ENCODE assay signal across 21 mouse cellular contexts in genomic region chr3:145619621-145620365, GRCm38 (mm10). TPM values are rescaled to one million over a fixed set of nuclear protein-coding genes. Genes with fewer than 3 reads are reported as not detected.
A peak's percentile ranks its signal among the peaks of the same experiment; 100 is the strongest.
DNase-seq lines count a peak whose midpoint lies in the region; ATAC-seq and TF ChIP-seq lines count a peak whose summit lies in the region.
"Had no signal": no experiment of that assay in that cellular context is flagged by ENCODE, and none has a peak within 500 bp of the region (broad histone marks: within the 10 kb centered on the region; RNA-seq: fewer than 3 reads in every experiment).

No protein-coding gene starts in this region.

- peak; percentile 58 for DNase-seq in ES-CJ7 (ENCODE audit: low read depth, low spot score)
- DNase-seq in R1 (ENCODE audit: low read depth, low spot score), result peak; percentile 88
- DNase-seq: adrenal gland, postnatal 10 days; adrenal gland, postnatal 25 days; cerebellum, adult 11 months; cerebellum, adult 18-20 months; cerebellum, adult 8-10 months; cerebellum, adult 9-11 months; cerebellum, postnatal 14 days; cerebellum, postnatal 36 days; forebrain, postnatal 0 days had no signal

- TF ChIP-seq CTCF in E14TG2a.4 (conservative IDR thresholded peaks at IDR 0.05; ENCODE audit: low read length), result peak; percentile 49

- ATAC-seq in heart, embryonic 11.5 days (replicated peaks; ENCODE audit: insufficient number of reproducible peaks, low FRiP score, low TSS enrichment), result no peak
- ATAC-seq in megakaryocyte progenitor cell, adult 5-6 weeks (replicated peaks; ENCODE audit: poor library complexity), result no peak
- ATAC-seq in hindbrain, embryonic 12.5 days (ENCODE audit: low FRiP score), result no peak
- ATAC-seq: activated CD4-positive, CD25-positive, alpha-beta regulatory T cell, adult 4 months; forebrain, embryonic 13.5 days; forebrain, embryonic 15.5 days; forebrain, postnatal 0 days; Patski had no signal

- 0 out of 2 replicates have a peak, but pooled peaks cover 4% of the 10 kb centered on the region for H3K27me3 ChIP-seq in E14TG2a.4 (ENCODE audit: insufficient read depth, low read length)
- H3K27me3 ChIP-seq in heart, embryonic 11.5 days (ENCODE audit: control insufficient read depth, insufficient read depth, low read length), result no peaks in the 10 kb centered on the region
- no peaks in the 10 kb centered on the region for H3K27me3 ChIP-seq in hindbrain, embryonic 12.5 days
- H3K27me3 ChIP-seq: embryonic facial prominence, embryonic 12.5 days; forebrain, embryonic 13.5 days; forebrain, embryonic 15.5 days; Patski had no signal

- 87% methylated on average over 17 of the region's 17 CpGs for WGBS in heart, embryonic 11.5 days (ENCODE audit: insufficient replicate concordance)
- 87% methylated on average over 17 of the region's 17 CpGs for WGBS in hindbrain, embryonic 12.5 days

- no peak overlapping the region for H3K4me2 ChIP-seq in heart, embryonic 11.5 days
- no peak overlapping the region for H3K4me2 ChIP-seq in hindbrain, embryonic 12.5 days (replicated peaks)
- H3K4me2 ChIP-seq: embryonic facial prominence, embryonic 12.5 days; forebrain, embryonic 13.5 days; forebrain, embryonic 15.5 days had no signal

- peaks cover 21% of the 10 kb centered on the region for H3K4me1 ChIP-seq in E14TG2a.4 (replicated peaks; ENCODE audit: low read depth, low read length)
- H3K4me1 ChIP-seq in heart, embryonic 11.5 days (ENCODE audit: control insufficient read depth, insufficient read depth, low read length), result peaks cover 9% of the 10 kb centered on the region; the same call in 1 of the 2 replicates
- peaks cover 7% of the 10 kb centered on the region for H3K4me1 ChIP-seq in hindbrain, embryonic 12.5 days

- no peak overlapping the region for H3K9ac ChIP-seq in heart, embryonic 11.5 days (ENCODE audit: low read depth, low read length)
- no peak overlapping the region for H3K9ac ChIP-seq in hindbrain, embryonic 12.5 days
- H3K9ac ChIP-seq: embryonic facial prominence, embryonic 12.5 days; forebrain, embryonic 13.5 days; forebrain, embryonic 15.5 days; forebrain, postnatal 0 days had no signal

- H3K4me3 ChIP-seq in E14TG2a.4 (replicated peaks; ENCODE audit: low read length), result no peak overlapping the region
- no peak overlapping the region for H3K4me3 ChIP-seq in heart, embryonic 11.5 days (ENCODE audit: low read depth, low read length)
- H3K4me3 ChIP-seq in hindbrain, embryonic 12.5 days, result no peak overlapping the region
- H3K4me3 ChIP-seq: embryonic facial prominence, embryonic 12.5 days; forebrain, embryonic 13.5 days; forebrain, embryonic 15.5 days had no signal

- no peak overlapping the region for H3K27ac ChIP-seq in heart, embryonic 11.5 days (ENCODE audit: low read depth, low read length)
- H3K27ac ChIP-seq in hindbrain, embryonic 12.5 days, result no peak overlapping the region
- H3K27ac ChIP-seq: embryonic facial prominence, embryonic 12.5 days; forebrain, embryonic 13.5 days; forebrain, embryonic 15.5 days had no signal

- H3K9me3 ChIP-seq in E14TG2a.4 (ENCODE audit: low read length), result no peaks in the 10 kb centered on the region
- H3K9me3 ChIP-seq in heart, embryonic 11.5 days (replicated peaks; ENCODE audit: control insufficient read depth, low read length), result no peaks in the 10 kb centered on the region
- H3K9me3 ChIP-seq in hindbrain, embryonic 12.5 days (replicated peaks), result peaks cover 3% of the 10 kb centered on the region; the same call in 1 of the 2 replicates
- H3K9me3 ChIP-seq: embryonic facial prominence, embryonic 12.5 days; forebrain, embryonic 13.5 days; forebrain, embryonic 15.5 days; G1E had no signal

- no peaks in the 10 kb centered on the region for H3K36me3 ChIP-seq in E14TG2a.4 (ENCODE audit: insufficient read depth, low read length)
- no peaks in the 10 kb centered on the region for H3K36me3 ChIP-seq in heart, embryonic 11.5 days (ENCODE audit: control insufficient read depth, insufficient read depth, low read length)
- H3K36me3 ChIP-seq in hindbrain, embryonic 12.5 days, result no peaks in the 10 kb centered on the region
- H3K36me3 ChIP-seq: embryonic facial prominence, embryonic 12.5 days; forebrain, embryonic 15.5 days; G1E had no signal

RNA-seq across cellular contexts. Expression of gene Ccn1, which starts 30.0 kb away (rescaled TPM):
- 55.6 and 61.9 TPM in 2 replicates for polyA plus RNA-seq in heart, embryonic 11.5 days (2014; fragmentation: Nextera tagmentation; extraction: Ambion mirVana)
- total RNA-seq in megakaryocyte progenitor cell, adult 5-6 weeks (2015), result not detected in 2 replicates
- not detected in 2 replicates for total RNA-seq in megakaryocyte progenitor cell, adult 5-6 weeks (2017)
- 40.8 and 41.9 TPM in 2 replicates for polyA plus RNA-seq in hindbrain, embryonic 12.5 days (2016; fragmentation: Nextera tagmentation; extraction: Ambion mirVana)
- total RNA-seq: G1E had no signal
- polyA plus RNA-seq: activated CD4-positive, CD25-positive, alpha-beta regulatory T cell, adult 4 months; G1E had no signal

RNA-seq across cellular contexts. Expression of gene Znhit6, which starts 43.8 kb away (rescaled TPM):
- polyA plus RNA-seq in heart, embryonic 11.5 days (2014; fragmentation: Nextera tagmentation; extraction: Ambion mirVana), result 22.6 and 26.0 TPM in 2 replicates
- 51.8 and 56.9 TPM in 2 replicates for total RNA-seq in megakaryocyte progenitor cell, adult 5-6 weeks (2015)
- 25.2 and 34.4 TPM in 2 replicates for total RNA-seq in megakaryocyte progenitor cell, adult 5-6 weeks (2017)
- polyA plus RNA-seq in hindbrain, embryonic 12.5 days (2016; fragmentation: Nextera tagmentation; extraction: Ambion mirVana), result 40.7 and 43.4 TPM in 2 replicates
